Mouse (Mus musculus) adrenal gland, adult 18-20 months (tissue): ENCODE measurements around the gene Mapk8ip1. TPM values are rescaled to one million over a fixed set of nuclear protein-coding genes. Genes with fewer than 3 reads are reported as not detected.

Experiments used
- DNase-seq, 2 experiments: peaks; one replicate each; pipeline ENCODE4 v3.0.0; 2021 to 2022; ENCODE audit warnings: low spot score in 2 of 2
- total RNA-seq, 2 experiments: library from RNA; stranded (reverse); gene quantifications; 1 replicate in 1 of 2; 2 replicates in 1 of 2; pipeline ENCODE4 v1.2.3; 2021

Mapk8ip1 gene
- total RNA-seq, 2 experiments from 2014 or later: 29.6 to 32.3 TPM

DNA sequence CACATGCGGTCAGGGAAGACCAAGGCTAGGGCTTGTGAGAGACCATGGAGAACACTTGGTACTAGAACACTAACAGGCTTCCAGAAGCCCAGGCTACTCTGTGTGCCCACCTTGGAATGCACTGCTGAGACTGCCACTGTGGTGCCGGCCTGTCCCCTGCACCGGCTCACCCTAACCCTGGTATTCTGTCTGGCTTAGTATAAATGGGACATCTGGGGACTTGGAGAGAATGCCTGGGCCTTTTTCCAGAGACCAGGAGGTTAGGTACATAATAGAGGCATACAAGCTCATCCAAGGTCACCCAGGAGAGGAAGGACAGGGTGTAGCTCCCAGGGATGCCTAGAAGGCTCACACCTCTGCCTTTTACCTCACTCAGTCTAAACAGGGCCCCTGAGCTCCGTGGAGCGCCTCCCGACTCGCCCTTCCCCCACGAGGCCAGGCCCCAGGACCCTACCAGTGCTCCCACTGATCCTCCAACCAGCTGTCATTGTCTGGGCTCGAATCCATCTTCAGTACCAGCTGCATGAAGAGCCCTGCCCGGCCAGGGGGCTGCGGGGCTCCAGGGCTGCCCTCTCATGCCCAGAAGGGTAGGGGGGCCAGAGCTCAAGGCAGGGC is 9.3 kb downstream of the Mapk8ip1 start:
- no peak for DNase-seq

DNA sequence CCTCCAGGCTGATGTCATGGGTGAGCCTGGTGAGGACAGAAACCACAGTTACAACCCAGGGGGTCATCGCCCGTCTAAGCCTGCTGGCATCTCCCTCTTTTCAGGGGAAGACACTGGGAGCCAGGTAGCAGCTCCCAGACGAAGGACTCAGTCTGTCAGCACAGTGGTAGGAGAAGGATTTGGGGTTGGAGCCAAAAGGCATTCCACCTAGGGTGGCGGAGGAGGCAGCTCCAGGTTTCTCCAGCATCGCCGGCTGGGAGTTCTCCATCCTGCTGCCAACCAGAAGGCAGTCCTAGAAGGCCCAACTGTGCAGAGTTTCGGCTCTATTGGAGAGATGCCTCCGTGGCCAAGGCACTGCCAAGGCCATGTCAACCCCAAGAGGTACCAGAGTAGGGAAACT is 9.9 kb downstream of the Mapk8ip1 start:
- no peak for DNase-seq

DNA sequence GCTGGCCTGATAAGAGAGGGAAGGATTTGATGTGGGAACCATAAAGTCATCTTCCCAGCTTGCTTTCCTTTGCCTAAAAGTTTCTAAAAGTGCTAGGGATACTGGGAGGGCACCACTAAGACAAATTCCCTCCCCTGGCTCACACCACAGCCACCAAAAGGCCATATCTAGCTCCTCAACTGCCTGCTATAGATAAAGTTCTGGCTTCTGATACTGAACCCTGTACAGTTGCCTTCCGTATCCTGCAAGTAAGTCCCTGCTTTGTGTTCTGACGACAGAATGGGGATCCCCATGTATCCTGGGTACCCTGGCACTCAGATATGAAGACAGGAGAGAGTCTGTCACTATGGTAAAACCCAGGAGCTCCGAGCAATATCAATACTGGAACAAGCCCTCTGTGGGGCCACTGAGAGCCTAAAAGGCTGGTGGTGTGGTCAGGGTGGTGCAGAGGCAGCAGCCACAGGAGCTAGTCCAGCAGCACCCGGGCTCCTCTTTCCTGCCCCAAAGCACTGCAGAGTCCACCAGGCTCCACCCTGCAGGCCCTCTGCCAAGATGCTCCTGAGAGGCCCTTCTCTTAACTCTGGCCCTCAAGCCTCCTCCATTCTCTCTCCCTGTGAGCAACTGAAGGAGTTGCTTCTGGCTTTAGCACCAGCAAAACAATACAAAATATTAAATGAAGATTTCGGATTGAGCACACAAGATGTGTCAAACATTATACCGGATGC is 10.7 kb downstream of the Mapk8ip1 start:
- no peak for DNase-seq

DNA sequence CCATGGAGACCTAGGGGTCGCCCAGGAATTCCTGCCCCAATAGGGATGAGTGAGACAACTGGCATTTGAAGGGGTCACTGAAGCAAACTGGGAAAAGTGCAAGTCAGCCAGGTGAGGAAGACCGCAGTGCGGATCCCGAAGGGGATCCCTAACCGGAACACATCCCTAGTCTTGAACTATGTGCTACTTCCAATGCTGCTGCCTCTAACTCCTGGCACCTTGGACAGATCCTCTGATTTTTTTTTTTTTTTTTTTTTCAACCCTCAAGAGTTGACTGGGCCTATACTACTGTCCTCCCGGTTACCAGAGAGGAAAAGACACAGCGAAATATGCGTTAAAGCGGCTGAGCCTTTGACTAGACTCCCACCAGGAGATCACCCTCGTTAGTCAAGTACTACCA is 11.4 kb downstream of the Mapk8ip1 start:
- no peak for DNase-seq

DNA sequence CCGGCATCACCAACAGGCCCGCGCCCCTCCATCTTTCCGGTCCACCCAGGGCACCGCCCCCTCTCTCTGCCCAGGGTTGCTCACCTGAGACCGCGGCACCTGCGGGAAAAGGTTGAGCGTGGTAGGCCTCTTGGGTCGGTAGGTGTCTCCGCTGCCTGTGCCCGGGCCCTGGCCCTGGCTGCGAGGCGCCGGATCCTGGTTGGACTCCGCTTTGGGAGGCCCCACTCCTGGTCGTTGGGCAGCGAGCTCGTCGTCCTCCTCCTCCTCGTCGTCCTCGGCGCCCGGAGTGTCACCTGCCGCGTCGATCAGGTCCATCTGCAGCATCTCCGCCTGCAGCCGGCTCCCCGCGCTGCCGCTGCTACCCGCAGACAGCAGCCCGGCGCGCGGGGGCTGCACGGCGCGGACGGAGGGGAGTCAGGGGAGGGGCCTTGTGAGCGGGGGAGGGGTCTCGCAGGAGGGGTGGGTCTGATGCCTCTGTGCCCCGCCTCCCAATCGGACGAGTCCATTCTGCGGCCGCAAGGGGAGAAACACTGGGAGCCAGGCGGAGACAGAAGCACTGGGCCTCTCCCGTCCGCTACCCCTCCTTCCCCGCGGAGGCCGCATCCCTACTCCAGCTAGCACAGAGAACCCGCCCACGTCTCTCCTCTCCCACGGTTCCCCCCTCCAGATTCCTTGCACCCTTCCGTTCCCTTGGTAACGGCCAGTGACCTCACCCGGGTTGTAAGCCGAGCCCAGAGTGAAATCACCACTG is 12.0 kb downstream of the Mapk8ip1 start:
- peak; percentile 64 to 73 for DNase-seq

DNA sequence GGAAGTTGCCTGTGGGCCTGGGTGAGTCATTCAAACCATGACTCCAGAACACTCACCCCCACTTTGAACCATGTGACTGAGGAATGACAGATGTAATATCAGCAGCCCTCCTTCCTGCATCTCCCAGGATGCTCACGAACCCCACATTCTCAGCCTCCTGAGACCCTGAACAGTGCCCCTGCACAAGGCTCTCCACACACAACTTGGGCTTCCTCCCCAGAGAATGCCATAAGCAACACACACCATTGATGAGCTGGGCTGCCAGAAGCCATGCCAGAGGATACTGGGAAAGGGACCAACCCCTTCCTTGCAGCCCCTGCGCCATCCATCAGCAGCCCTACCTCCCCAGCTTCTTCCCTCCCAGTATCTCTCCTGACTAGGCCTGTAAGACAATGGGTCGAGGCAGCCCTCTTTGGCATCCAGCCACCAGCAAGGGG is 13.0 kb downstream of the Mapk8ip1 start:
- DNase-seq: no peak

DNA sequence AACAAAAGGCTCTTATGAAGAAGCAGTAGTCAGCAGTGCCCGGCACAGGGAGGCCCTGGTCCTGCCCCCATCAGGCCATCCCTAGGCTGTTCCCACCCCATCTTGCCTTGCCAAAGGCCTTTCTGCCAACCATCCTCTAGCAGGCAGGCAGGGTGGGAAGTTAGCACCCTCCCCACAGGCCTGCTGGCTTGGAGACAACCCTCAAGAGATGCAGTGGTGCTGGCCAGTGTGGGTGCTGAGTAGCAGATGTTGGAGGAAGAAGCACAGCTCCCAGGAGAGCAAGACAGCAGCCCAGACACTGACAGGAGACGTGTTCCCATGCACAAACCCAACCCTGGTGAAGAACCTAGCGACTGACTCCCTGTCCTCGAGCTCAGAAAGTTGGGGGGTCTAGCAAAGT is 13.4 kb downstream of the Mapk8ip1 start:
- DNase-seq: no peak

DNA sequence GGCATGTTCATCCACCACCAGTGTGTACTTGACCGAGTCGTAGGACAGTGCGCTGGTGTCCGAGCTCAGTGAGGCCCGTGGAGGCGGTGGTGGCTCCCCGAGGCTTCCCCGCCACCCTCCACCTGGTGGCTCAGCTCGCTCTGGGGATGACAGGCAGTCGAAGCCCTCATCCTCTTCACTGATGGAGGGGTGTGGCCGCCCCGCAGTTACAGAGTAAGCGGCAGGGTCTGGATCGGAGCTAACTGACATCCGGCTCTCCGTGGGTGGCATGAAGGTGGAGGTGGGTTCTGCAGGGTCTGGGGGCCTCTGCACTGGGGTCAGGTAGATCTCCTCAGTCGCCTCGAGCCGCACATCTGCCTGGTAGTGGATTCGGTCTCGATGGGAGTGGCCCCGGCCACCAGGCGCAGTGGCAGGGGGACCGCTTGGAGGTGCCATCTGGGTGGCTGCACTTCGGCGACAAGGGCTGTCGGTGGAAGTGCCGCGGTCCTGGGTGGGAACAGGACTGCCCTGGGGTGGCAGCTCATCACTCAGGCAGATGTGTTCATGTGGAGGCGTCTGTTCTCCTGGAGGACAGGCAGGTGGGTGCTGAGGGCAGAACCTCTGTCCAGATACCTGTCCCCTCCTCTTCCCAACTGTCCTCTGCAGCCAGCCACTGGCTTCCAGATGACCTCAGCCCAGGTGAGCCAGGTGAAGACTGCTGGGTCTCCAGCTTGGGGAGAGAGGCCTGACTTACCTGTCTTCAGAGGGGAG is 14.1 kb downstream of the Mapk8ip1 start:
- DNase-seq: no peak

DNA sequence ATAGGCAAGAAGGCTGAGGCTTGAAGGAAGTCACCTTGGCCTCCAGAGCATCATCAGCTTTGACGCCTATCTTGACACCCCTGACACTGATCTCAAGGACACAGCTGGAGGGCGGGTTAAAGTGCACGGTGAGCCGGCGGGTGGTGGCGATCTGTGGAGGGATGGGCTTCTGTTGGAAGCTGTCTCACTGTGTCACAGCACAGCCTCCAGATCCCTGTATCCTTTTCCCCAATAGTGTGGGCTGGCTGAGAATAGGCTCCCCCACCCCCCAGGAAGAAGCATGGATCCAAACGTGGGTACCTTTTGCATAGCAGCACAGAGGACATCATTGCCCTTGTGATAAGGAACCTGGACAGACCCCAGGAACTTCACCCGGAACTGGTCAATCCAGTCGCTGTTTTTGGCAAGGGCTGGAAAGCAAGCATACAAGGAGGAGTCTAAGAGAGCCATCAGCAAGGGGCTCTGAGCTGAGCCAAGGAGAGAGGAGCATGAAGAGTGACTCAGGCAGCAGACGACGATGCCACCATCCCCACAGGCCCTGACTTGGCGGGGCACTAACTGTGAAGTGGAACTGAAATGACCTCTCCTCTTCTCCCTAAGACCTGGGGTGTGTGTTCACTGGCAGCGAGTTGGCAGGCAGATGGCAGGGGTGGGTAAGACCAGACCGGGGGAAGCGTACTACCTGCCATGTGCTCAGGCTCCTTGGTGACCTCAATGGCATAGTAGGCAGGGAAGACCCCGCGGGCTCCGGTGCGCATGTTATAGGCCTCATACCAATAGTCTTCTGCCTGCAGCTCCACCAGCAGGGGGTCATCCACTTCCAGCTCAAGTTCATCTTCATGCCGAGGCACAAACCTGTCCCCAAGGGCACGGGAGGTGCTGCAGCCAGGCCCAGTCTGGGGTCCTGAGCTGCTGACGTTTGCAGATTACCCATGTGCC is 15.7 kb downstream of the Mapk8ip1 start:
- DNase-seq: no peak

DNA sequence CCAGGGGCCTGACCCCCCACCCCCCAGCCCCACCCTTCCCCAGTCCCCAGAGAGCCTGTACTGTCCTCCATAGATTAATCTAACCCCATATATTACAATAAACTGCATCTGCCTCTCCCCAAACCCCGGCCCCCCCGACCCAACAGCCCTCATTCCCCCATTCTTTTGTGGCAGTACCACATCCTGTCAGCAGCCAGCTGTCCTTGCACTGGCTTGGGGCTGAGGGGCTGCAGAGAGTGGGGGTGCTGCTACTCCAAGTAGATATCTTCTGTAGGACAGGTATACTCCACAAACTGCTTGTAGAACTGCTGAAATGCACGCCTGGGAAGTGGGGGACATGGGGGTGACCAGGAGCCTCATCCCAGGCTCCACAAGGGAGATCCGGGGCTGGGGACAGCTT is 17.0 kb downstream of the Mapk8ip1 start:
- no peak for DNase-seq

DNA sequence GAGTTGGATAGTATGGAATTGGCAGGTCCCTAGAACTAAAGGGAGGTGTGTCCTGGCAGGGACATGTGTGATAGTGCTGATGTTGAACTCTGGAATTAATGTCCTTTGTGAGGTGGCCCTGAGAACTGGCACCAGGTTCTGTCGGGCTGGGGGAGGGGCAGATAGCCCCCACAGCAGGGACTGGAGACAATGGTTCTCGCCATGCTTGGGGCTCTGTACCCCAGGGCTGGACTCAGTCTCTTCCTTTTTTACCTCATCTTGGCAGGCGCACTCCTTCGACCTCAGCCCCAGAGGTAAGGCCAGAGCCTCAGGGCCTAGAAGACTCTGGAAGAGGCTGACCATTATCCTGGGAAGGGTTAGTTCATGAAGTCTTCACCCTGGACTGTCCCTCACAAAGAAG is 18.3 kb downstream of the Mapk8ip1 start:
- DNase-seq: no peak

DNA sequence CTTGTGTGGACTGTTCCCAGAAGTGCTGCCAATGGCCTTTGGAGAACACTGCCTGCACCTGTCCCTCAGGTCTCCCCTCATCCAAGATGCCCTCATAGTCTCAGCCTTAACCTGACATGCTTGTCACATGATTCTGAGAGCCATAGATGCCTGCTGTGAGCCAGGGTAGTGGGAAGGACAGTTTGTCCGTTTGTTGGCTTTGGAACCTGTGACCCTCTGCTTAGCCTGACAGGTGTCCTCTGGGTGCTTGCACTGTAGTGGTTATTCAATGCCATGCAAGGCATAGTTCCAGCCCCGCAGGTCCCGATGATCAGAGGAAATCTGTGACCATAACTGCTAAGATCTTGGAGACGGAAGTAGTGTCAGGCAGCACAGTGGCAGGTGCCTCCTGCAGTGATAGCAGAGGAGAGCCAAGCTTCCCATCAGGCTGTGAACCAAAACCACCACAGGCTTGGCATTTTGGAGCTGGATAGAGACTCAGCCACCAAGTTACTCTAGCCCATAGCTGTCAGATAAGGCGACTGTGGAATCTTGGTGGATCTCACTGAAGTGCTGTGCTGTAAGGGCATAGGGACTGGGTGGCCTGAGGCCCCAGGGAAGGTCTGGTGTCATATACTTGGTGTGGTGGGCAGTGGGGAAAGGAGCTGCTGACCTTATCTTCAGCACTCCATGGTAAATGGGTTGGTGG is 19.0 kb downstream of the Mapk8ip1 start, which contains the start of gene 1700029I15Rik:
Gene 1700029I15Rik, plus strand, starts transcription at position 638 of the 688 bp plus-strand sequence.
- no peak for DNase-seq

DNA sequence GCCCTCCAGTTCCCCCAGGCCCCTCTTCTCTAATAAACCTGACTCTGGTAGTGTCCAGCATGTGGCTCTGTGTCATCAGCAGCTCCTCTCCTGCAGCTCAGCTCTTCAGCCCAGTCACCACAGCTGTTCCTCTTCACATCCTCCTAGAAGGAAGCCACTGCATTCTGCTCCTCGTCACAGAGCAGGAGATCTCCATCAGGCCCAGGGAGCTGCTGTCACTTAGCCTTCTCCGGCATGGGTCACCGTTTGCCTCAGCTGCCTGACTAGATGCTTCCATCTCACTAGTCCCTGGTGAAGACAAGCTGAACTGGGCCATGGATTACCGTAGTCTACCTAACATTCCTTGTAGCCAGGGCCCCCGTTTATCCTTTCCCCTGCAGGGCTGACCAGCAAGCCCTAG is 19.9 kb downstream of the Mapk8ip1 start:
- no peak for DNase-seq

DNA sequence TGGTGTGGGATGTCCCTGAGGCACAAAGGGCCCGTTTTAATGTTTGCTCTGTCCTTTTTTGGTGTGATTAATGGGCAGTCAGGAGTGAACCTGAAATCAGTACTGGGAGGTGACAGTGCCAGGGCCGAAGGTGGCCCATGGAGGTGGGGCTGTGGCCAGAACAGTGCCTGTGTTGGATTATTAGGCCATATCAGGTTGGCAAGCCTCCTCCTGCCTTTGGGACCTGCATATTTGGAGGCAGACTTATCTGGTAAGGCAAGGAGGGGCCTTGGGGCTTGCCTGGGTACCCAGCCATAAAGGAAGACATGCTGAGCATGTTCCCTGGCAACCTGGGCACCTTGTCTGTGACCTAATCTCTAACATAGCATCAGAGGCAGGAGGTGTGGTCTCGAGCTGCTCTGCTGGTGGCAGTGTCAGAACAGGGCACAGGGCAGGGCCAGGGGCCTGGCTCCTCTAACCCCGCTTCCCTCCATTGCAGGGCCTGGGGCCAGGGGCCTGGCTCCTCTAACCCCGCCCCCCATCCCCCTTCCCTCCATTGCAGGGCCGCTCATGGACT is 20.5 kb downstream of the Mapk8ip1 start:
- DNase-seq: no peak

DNA sequence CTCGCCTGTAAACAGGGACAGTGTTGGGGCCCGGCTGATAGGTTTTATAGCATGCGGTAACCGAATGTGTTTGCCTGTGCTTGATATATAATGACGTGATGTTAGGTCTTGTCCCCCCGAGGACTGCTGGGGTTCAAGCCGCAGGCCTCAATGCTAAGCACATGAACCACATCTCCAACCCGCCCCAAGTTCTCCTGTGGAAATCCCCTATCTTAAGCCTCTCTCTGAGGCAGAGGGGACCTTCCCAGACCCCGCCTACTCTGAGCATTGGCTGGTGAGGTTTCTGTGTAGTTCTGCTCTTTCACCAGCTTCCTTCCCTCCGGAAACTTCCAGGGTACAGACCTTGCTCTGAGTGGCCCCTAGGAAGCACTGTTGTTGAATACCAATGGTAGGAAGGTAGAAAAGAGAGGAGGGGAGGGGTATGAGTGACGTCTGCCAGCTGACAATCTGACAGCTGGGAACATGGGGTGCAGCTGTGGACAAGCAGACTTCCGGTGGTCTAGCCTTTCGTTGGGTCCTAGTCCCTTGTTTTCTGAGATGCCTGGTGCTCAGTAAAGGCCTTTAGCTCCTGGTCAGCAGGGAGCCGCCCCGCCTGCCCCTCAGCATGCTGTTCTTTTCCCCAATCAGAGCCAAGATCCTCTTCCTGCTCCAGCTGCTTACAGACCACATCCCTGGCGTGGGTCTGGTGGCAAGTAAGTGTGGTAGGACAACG is 21.1 kb downstream of the Mapk8ip1 start:
- DNase-seq: no peak

DNA sequence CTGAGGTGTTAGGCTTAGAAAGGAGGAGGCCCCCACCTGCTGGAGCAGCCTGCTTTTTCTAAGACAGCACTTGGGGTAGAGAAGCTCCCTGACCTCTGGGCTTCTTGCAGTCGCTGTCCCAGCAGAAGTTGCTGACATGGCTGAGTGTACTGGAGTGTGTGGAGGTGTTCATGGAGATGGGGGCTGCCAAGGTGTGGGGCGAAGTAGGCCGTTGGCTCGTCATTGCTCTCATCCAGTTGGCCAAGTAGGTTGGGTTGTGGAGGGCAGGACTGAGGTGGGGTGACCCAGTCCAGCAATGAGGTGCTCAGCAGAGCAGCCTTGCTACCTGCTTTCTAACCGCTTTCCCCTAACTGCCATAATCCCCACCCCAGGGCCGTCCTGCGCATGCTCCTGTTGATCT is 23.7 kb downstream of the Mapk8ip1 start:
- DNase-seq: no peak

DNA sequence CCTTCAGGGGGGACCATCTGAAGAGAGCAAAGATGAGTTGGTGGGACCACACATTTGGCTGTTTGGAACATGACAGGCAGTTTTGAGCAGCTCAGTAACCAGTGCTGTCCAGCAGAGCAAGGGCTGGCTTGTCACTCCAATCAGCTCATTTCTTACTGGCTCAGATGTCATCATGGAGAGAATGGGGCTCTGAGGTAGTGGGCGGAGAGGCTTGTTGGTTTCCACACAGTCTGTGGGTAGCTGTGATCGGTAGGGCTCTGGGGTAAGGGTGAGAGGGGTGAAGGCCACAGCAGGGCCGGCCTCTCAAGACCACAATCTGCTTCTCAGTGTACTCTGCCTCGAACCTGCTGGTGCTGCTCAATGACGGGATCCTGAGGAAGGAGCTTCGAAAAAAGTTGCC is 24.8 kb downstream of the Mapk8ip1 start:
- DNase-seq: no peak

DNA sequence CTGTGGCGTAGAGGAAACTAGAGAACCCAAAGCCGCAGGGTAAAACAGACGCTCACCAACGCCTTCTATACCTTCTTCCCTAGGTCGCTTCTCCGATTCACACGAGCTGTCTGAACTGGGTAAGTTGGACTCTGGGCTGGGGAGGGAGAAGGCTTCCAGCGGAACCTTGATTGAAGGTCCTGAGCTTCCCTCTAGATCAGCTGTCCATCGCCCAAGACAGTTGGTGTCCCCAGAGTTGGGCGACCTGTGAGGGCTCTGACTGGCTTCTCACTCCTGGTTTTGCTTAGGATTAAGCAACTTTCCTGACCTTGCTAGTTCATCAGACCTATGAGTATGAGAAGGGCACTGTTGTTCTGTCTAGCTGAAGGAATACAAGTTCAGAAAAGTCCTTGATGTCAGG is 25.3 kb downstream of the Mapk8ip1 start:
- DNase-seq: no peak
